Mouse (Mus musculus) forebrain, embryonic 16.5 days (tissue): ENCODE measurements around the gene Macrod2. TPM values are rescaled to one million over a fixed set of nuclear protein-coding genes. Genes with fewer than 3 reads are reported as not detected.

Experiments used
- ATAC-seq: fragments of 200-750 bp; cut with Nextera tagmentation; 2 replicates; pipeline ENCODE4 v1.8.0; 2017; ENCODE audit warnings: mild to moderate bottlenecking, moderate library complexity
- H3K27ac ChIP-seq: fragments of 300-500 bp; sonication (generic); 2 replicates; pipeline ENCODE4 v1.5.1; 2014; ENCODE audit warnings: low read length, control low read depth
- H3K27me3 ChIP-seq: fragments of 300-500 bp; sonication (generic); replicated peaks from 2 replicates; pipeline ENCODE4 v1.6.1; 2014; ENCODE audit warnings: low read length; ENCODE audit not compliant: control insufficient read depth, insufficient read depth
- H3K36me3 ChIP-seq: fragments of 300-500 bp; sonication (generic); 2 replicates; pipeline ENCODE4 v1.6.1; 2014; ENCODE audit not compliant: control insufficient read depth, insufficient read depth
- H3K4me1 ChIP-seq: fragments of 300-500 bp; sonication (generic); replicated peaks from 2 replicates; pipeline ENCODE4 v1.6.1; 2014; ENCODE audit warnings: low read length; ENCODE audit not compliant: control insufficient read depth, insufficient read depth
- H3K4me2 ChIP-seq: fragments of 300-500 bp; sonication (generic); 2 replicates; pipeline ENCODE4 v1.6.1; 2014; ENCODE audit warnings: mild to moderate bottlenecking, low read length, control low read depth
- H3K4me3 ChIP-seq: fragments of 300-500 bp; sonication (generic); replicated peaks from 2 replicates; pipeline ENCODE4 v1.5.1; 2014; ENCODE audit warnings: mild to moderate bottlenecking, low read length, control low read depth
- H3K9ac ChIP-seq: fragments of 300-500 bp; sonication (generic); replicated peaks from 2 replicates; pipeline ENCODE4 v1.6.1; 2014; ENCODE audit warnings: low read depth, low read length, control low read depth
- H3K9me3 ChIP-seq: fragments of 300-500 bp; sonication (generic); 2 replicates; pipeline ENCODE4 v1.6.1; 2016; ENCODE audit warnings: low read length; ENCODE audit not compliant: control insufficient read depth
- WGBS: fragments of 180-500 bp; shearing (Covaris S2); extraction: QIAGEN DNeasy Blood & Tissue Kit; methylation state at CpG from one replicate; pipeline ENCODE4 v1.1.7; 2014; 5-methylcytosine and 5-hydroxymethylcytosine counted together
- polyA plus RNA-seq: library from polyadenylated mRNA; unstranded; fragments of >200 nt; fragmentation: Nextera tagmentation; extraction: Ambion mirVana; gene quantifications from 2 replicates; pipeline ENCODE4 v1.2.1, GENCODE M21; 2015

Macrod2 gene
- polyA plus RNA-seq, 1 experiment from 2014 or later: 108 TPM

- H3K4me1 ChIP-seq: 0 out of 2 replicates have a peak, but pooled peaks cover 2% of the 10 kb centered on the region
- ATAC-seq: peak; percentile 75
Measured at GRCm38 (mm10) chr2:141861679-141862268, 1466.7 kb downstream of the Macrod2 start.

DNA sequence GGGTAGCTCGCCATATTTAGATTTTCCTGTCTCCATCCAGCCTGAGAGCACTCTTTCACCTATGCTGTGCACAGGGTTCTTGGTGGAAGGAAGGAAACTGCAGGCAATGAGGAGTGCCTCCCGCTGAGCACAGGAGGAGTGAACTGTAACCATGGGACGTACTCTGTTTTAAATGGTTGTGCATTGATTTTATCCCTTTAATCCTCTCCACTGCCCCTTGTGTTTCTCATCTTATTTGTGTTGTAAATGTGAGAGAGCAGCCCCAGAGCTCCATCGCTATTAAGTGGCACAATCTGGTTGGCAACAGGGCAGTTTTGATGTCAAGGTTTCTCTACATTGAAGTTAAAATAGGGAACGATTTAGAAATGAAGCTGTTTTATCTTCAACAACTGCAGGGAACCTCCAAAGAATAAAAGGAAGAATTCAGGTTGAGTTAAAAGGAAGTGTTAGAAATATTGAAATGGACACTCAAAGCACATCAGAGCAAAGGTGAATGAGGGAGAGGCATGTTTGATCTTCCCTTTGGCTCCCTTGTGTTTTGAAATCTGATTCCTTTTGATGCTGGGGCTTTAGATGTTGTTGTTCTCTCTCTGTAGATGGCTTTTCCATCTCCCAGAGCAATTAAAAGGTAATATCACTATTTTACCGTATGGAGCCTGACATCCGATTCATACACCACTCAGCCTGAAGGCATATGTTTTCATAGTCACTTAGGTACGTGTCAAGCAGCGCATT, 1467.6 kb downstream of the Macrod2 start:
- no peak overlapping the region for H3K4me3 ChIP-seq
- H3K9me3 ChIP-seq: no peaks in the 10 kb centered on the region
- ATAC-seq: no peak
- no peaks in the 10 kb centered on the region for H3K36me3 ChIP-seq
- no peaks in the 10 kb centered on the region for H3K27me3 ChIP-seq
- 53% methylated on average over 9 of the region's 9 CpGs for WGBS
- H3K9ac ChIP-seq: no peak overlapping the region
- H3K27ac ChIP-seq: no peak overlapping the region
- H3K4me1 ChIP-seq: 0 out of 2 replicates have a peak, but pooled peaks cover 2% of the 10 kb centered on the region
- H3K4me2 ChIP-seq: no peak overlapping the region

More at GRCm38 (mm10) chr2:141861679-141862268, 1466.7 kb downstream of the Macrod2 start:
- Histone ChIP-seq H3K9me3 (no peaks in the 10 kb centered on the region), H3K27ac (no peak overlapping the region), H3K4me3 (no peak overlapping the region), H3K9ac (no peak overlapping the region), H3K4me2 (no peak overlapping the region), H3K27me3 (no peaks in the 10 kb centered on the region), H3K36me3 (no peaks in the 10 kb centered on the region)
- 51% methylated on average over 6 of the region's 6 CpGs for WGBS

- Histone ChIP-seq H3K36me3 (no peaks in the 10 kb centered on the region), H3K27me3 (no peaks in the 10 kb centered on the region), H3K9ac (no peak overlapping the region), H3K27ac (no peak overlapping the region), H3K9me3 (no peaks in the 10 kb centered on the region), H3K4me2 (no peak overlapping the region), H3K4me1 (0 out of 2 replicates have a peak, but pooled peaks cover 2% of the 10 kb centered on the region), H3K4me3 (no peak overlapping the region)
- peak; percentile 36; the same call in 1 of the 2 replicates for ATAC-seq
- 62% methylated on average over 1 of the region's 2 CpGs for WGBS
Measured at GRCm38 (mm10) chr2:141863628-141864165, 1468.6 kb downstream of the Macrod2 start.

DNA sequence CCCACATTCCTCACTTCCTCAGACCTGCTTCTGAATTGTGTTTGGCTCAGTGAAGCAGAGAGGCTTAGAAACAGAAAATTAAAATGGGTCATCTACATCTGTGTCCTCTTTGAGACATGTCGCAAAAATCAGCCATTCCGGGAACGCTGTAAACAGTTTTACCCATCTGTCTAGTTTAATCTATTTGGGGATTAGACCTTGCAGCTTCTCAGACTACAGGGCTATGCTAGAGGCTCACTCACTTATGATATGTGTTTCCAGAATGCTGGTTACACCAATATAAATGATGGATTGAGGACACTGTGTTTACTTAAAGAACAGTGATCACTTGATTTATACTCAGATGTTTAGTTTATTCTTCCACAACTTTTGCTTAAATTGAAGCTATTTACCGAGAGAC, 1475.8 kb downstream of the Macrod2 start:
- Histone ChIP-seq H3K27ac (no peak overlapping the region), H3K9me3 (no peaks in the 10 kb centered on the region), H3K36me3 (no peaks in the 10 kb centered on the region), H3K4me3 (no peak overlapping the region), H3K9ac (no peak overlapping the region), H3K4me2 (no peak overlapping the region), H3K27me3 (no peaks in the 10 kb centered on the region), H3K4me1 (no peaks in the 10 kb centered on the region; the same call in 1 of the 2 replicates)
- no peak for ATAC-seq
- WGBS: 79% methylated on average over 4 of the region's 4 CpGs

GRCm38 (mm10) chr2:141876155-141876851, 1481.2 kb downstream of the Macrod2 start:
- ATAC-seq: peak; percentile 75
- H3K9me3 ChIP-seq: no peaks in the 10 kb centered on the region
- H3K4me1 ChIP-seq: peaks cover 5% of the 10 kb centered on the region; the same call in 1 of the 2 replicates
- H3K27ac ChIP-seq: peak overlapping the region; percentile 24; the same call in 1 of the 2 replicates
- H3K9ac ChIP-seq: no peak overlapping the region
- no peak overlapping the region for H3K4me2 ChIP-seq
- no peaks in the 10 kb centered on the region for H3K27me3 ChIP-seq
- no peaks in the 10 kb centered on the region for H3K36me3 ChIP-seq
- 43% methylated on average over 10 of the region's 10 CpGs for WGBS
- no peak overlapping the region for H3K4me3 ChIP-seq

DNA sequence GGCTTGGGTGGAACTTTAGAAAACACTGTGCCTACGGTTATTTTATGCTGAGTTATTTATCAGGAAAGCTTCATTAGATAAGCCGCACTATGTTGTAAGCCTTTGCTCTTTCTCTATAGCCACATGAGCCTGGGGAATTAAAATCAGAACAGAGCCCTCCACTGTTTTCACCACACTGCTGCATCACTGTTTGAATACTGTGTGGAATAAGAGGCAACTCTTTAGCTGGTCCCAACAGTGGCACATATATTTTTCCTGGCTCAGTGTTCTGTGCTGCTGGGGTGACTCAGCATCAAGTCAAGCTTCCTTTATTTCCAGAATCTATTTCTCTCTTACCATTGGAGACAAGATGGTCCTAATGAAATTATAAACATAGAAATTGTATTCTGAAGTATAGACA, 1481.8 kb downstream of the Macrod2 start:
- no peak overlapping the region for H3K4me2 ChIP-seq
- ATAC-seq: no peak
- H3K27ac ChIP-seq: no peak overlapping the region
- H3K9me3 ChIP-seq: no peaks in the 10 kb centered on the region
- WGBS: 74% methylated on average over 2 of the region's 2 CpGs
- no peaks in the 10 kb centered on the region for H3K36me3 ChIP-seq
- H3K27me3 ChIP-seq: no peaks in the 10 kb centered on the region
- H3K9ac ChIP-seq: no peak overlapping the region
- H3K4me1 ChIP-seq: peaks cover 5% of the 10 kb centered on the region; the same call in 1 of the 2 replicates
- H3K4me3 ChIP-seq: no peak overlapping the region

- Histone ChIP-seq H3K4me2 (no peak overlapping the region), H3K9ac (no peak overlapping the region), H3K4me1 (peaks cover 5% of the 10 kb centered on the region; the same call in 1 of the 2 replicates), H3K27ac (no peak overlapping the region), H3K4me3 (no peak overlapping the region), H3K9me3 (no peaks in the 10 kb centered on the region), H3K36me3 (no peaks in the 10 kb centered on the region), H3K27me3 (no peaks in the 10 kb centered on the region)
- WGBS: 96% methylated on average over 1 of the region's 1 CpGs
- ATAC-seq: no peak
Measured at GRCm38 (mm10) chr2:141878473-141878872, 1483.4 kb downstream of the Macrod2 start.

GRCm38 (mm10) chr2:141879711-141880110, 1484.6 kb downstream of the Macrod2 start:
- peaks cover 5% of the 10 kb centered on the region; the same call in 1 of the 2 replicates for H3K4me1 ChIP-seq
- H3K9me3 ChIP-seq: no peaks in the 10 kb centered on the region
- H3K36me3 ChIP-seq: no peaks in the 10 kb centered on the region
- H3K4me2 ChIP-seq: no peak overlapping the region
- no peak for ATAC-seq
- no peak overlapping the region for H3K27ac ChIP-seq
- no peak overlapping the region for H3K9ac ChIP-seq
- no peaks in the 10 kb centered on the region for H3K27me3 ChIP-seq
- no peak overlapping the region for H3K4me3 ChIP-seq
- 42% methylated on average over 9 of the region's 9 CpGs for WGBS
